Mouse (Mus musculus) E14TG2a.4 (cell line): Measurements from ENCODE around the gene Gm5089.

Experiments
- CTCF ChIP-seq: conservative IDR thresholded peaks from 2 replicates; pipeline ENCODE4 v1.5.1; 2014; ENCODE audit warnings: low read length
- NANOG ChIP-seq: IDR thresholded peaks from 2 replicates; pipeline ENCODE4 v1.6.1; 2014; ENCODE audit warnings: borderline replicate concordance, low read length, mixed read lengths
- POU5F1 ChIP-seq: IDR thresholded peaks from 2 replicates; pipeline ENCODE4 v1.6.1; 2014; ENCODE audit warnings: low read length, borderline replicate concordance

GRCm38 (mm10) chr14:122427654-122428053 is 23.3 kb downstream of the Gm5089 start:
- TF ChIP-seq CTCF (no peak), NANOG (no peak), POU5F1 (no peak)
